ENCODE assay signal across 8 mouse cellular contexts in genomic region chr19:55876501-55876900, GRCm38 (mm10).
A peak's percentile ranks its signal among the peaks of the same experiment; 100 is the strongest.
DNase-seq lines count a peak whose midpoint lies in the region; ATAC-seq lines count a peak whose summit lies in the region.

No protein-coding gene starts in this region.

- DNase-seq in embryonic facial prominence, embryonic 10.5 days (ENCODE audit: low spot score), result no peak
- peak; percentile 16 to 24 for DNase-seq in right cerebral cortex, adult 2 months (ENCODE audit: low spot score in 2 of 2)
- no peak for DNase-seq in right cerebral cortex, postnatal 25 days
- DNase-seq in layer of hippocampus, adult 9-11 months, result peak; percentile 40
- peak; percentile 24 for DNase-seq in telencephalon, adult 2 months (ENCODE audit: low read depth, low spot score)
- DNase-seq in cerebellum, postnatal 14 days, result no peak

- no peaks in the 10 kb centered on the region for H3K27me3 ChIP-seq in embryonic facial prominence, embryonic 13.5 days
- no peaks in the 10 kb centered on the region for H3K27me3 ChIP-seq in embryonic facial prominence, embryonic 10.5 days (replicated peaks; ENCODE audit: low read depth, poor library complexity, severe bottlenecking)
- no peaks in the 10 kb centered on the region for H3K27me3 ChIP-seq in forebrain, embryonic 16.5 days (replicated peaks; ENCODE audit: control insufficient read depth, insufficient read depth, low read length)

- no peak for ATAC-seq in embryonic facial prominence, embryonic 13.5 days (ENCODE audit: insufficient number of reproducible peaks, insufficient read depth, low FRiP score, low TSS enrichment, low read depth)
- no peak for ATAC-seq in forebrain, embryonic 16.5 days

- H3K36me3 ChIP-seq in embryonic facial prominence, embryonic 13.5 days, result 0 out of 2 replicates have a peak, but pooled peaks cover 7% of the 10 kb centered on the region
- 0 out of 2 replicates have a peak, but pooled peaks cover 15% of the 10 kb centered on the region for H3K36me3 ChIP-seq in embryonic facial prominence, embryonic 10.5 days (replicated peaks)
- no peaks in the 10 kb centered on the region for H3K36me3 ChIP-seq in forebrain, embryonic 16.5 days (ENCODE audit: control insufficient read depth, insufficient read depth)

- peaks cover 92% of the 10 kb centered on the region for H3K4me1 ChIP-seq in embryonic facial prominence, embryonic 13.5 days
- H3K4me1 ChIP-seq in embryonic facial prominence, embryonic 10.5 days, result peaks cover 61% of the 10 kb centered on the region
- H3K4me1 ChIP-seq in forebrain, embryonic 16.5 days (replicated peaks; ENCODE audit: control insufficient read depth, insufficient read depth, low read length), result peaks cover 24% of the 10 kb centered on the region

- H3K4me3 ChIP-seq in embryonic facial prominence, embryonic 13.5 days, result no peak overlapping the region
- H3K4me3 ChIP-seq in embryonic facial prominence, embryonic 10.5 days, result no peak overlapping the region
- no peak overlapping the region for H3K4me3 ChIP-seq in forebrain, embryonic 16.5 days (replicated peaks; ENCODE audit: low read length)

- H3K9ac ChIP-seq in embryonic facial prominence, embryonic 13.5 days, result no peak overlapping the region
- H3K9ac ChIP-seq in forebrain, embryonic 16.5 days (replicated peaks; ENCODE audit: low read depth, low read length), result no peak overlapping the region

- no peak overlapping the region for H3K4me2 ChIP-seq in embryonic facial prominence, embryonic 13.5 days
- no peak overlapping the region for H3K4me2 ChIP-seq in forebrain, embryonic 16.5 days (ENCODE audit: low read length)

- WGBS in embryonic facial prominence, embryonic 13.5 days, result 63% methylated on average over 3 of the region's 3 CpGs
- 66% methylated on average over 3 of the region's 3 CpGs for WGBS in embryonic facial prominence, embryonic 10.5 days
- WGBS in forebrain, embryonic 16.5 days, result 55% methylated on average over 3 of the region's 3 CpGs

- peak overlapping the region; percentile 44; the same call in 1 of the 2 replicates for H3K27ac ChIP-seq in embryonic facial prominence, embryonic 13.5 days
- no peak overlapping the region for H3K27ac ChIP-seq in embryonic facial prominence, embryonic 10.5 days (replicated peaks)
- no peak overlapping the region for H3K27ac ChIP-seq in forebrain, embryonic 16.5 days (ENCODE audit: low read length)

- no peaks in the 10 kb centered on the region for H3K9me3 ChIP-seq in embryonic facial prominence, embryonic 13.5 days
- no peaks in the 10 kb centered on the region for H3K9me3 ChIP-seq in embryonic facial prominence, embryonic 10.5 days
- H3K9me3 ChIP-seq in forebrain, embryonic 16.5 days (ENCODE audit: control insufficient read depth, low read length), result no peaks in the 10 kb centered on the region

Comparison
In these comparisons a context has a peak if more than half of its experiments do, and no peak if none do; other contexts are left out.
1. DNase-seq: peak in right cerebral cortex, adult 2 months (2 of 2), layer of hippocampus, adult 9-11 months (single experiment) and telencephalon, adult 2 months (single experiment); none in embryonic facial prominence, embryonic 10.5 days (single experiment), right cerebral cortex, postnatal 25 days (single experiment) and cerebellum, postnatal 14 days (0 of 2).